Comparison of ENCODE assay signal across 11 mouse cellular contexts in genomic region chr5:113789075-113789788, GRCm38 (mm10). TPM values are rescaled to one million over a fixed set of nuclear protein-coding genes. Genes with fewer than 3 reads are reported as not detected.
DNase-seq lines count a peak whose midpoint lies in the region; ATAC-seq and TF ChIP-seq lines count a peak whose summit lies in the region.
"Had no signal": no experiment of that assay in that cellular context is flagged by ENCODE, and none has a peak within 500 bp of the region (broad histone marks: within the 10 kb centered on the region; RNA-seq: fewer than 3 reads in every experiment).

No protein-coding gene starts in this region.

- peaks cover 20% of the 10 kb centered on the region for H3K36me3 ChIP-seq in limb, embryonic 14.5 days (ENCODE audit: control insufficient read depth, insufficient read depth, low read length)

- H3K27me3 ChIP-seq in limb, embryonic 14.5 days (ENCODE audit: control insufficient read depth, insufficient read depth, low read length), result no peaks in the 10 kb centered on the region

- H3K4me1 ChIP-seq in limb, embryonic 14.5 days (ENCODE audit: control insufficient read depth, insufficient read depth, low read length), result peaks cover 40% of the 10 kb centered on the region

- H3K9ac ChIP-seq in limb, embryonic 14.5 days (ENCODE audit: low read depth, low read length, severe bottlenecking), result no peak overlapping the region

- no peak for TF ChIP-seq POLR2A in limb, embryonic 14.5 days (IDR thresholded peaks at IDR 0.05; ENCODE audit: borderline replicate concordance, extremely low read depth, insufficient read depth, insufficient read length)

- peak overlapping the region; percentile 28; the same call in 1 of the 2 replicates for H3K4me2 ChIP-seq in limb, embryonic 14.5 days (replicated peaks; ENCODE audit: low read depth, low read length, severe bottlenecking)

- 7% methylated on average over 7 of the region's 7 CpGs for WGBS in limb, embryonic 14.5 days

- H3K4me3 ChIP-seq in limb, embryonic 14.5 days (replicated peaks; ENCODE audit: low read length), result no peak overlapping the region

- peak; percentile 92 for ATAC-seq in limb, embryonic 14.5 days (ENCODE audit: low FRiP score, low read depth)

- H3K27ac ChIP-seq in limb, embryonic 14.5 days (replicated peaks; ENCODE audit: low read depth, low read length), result peak overlapping the region; percentile 79

- DNase-seq in gastrocnemius, postnatal 10 days, result peak; percentile 44
- DNase-seq in gastrocnemius, adult 18-20 months (ENCODE audit: low spot score), result no peak
- peak; percentile 61 for DNase-seq in urinary bladder, postnatal 14 days (ENCODE audit: low spot score)
- DNase-seq in urinary bladder, adult 2 months (ENCODE audit: low spot score), result no peak
- DNase-seq in limb, embryonic 14.5 days (ENCODE audit: low spot score), result peak; percentile 92
- DNase-seq in layer of hippocampus, adult 18-20 months (ENCODE audit: low spot score in 2 of 2), result no peak
- no peak for DNase-seq in Muller cell, postnatal 12 days (ENCODE audit: inconsistent ontology term)
- no peak for DNase-seq in thymus, postnatal 25 days
- DNase-seq: cerebellum, adult 11-12 months; layer of hippocampus, postnatal 36 days; midbrain, embryonic 14.5 days had no signal

- H3K9me3 ChIP-seq in limb, embryonic 14.5 days (ENCODE audit: control insufficient read depth, low read length), result no peaks in the 10 kb centered on the region

RNA-seq across cellular contexts. Expression of gene Tmem119, which starts 11.1 kb away (rescaled TPM):
- total RNA-seq in gastrocnemius, postnatal 10 days (2021), result 10 to 100 TPM; 13.0 to 23.1 TPM
- 1 to 10 TPM in 1 of 2 experiments, under 1 TPM in 1; 0.93 to 1.1 TPM for total RNA-seq in gastrocnemius, adult 18-20 months (2021)
- 42.0 and 42.1 TPM in 2 replicates for polyA plus RNA-seq in urinary bladder, adult 2 months (2012; rRNA removed)
- 86.0 and 118 TPM in 2 replicates for polyA plus RNA-seq in limb, embryonic 14.5 days (2012; rRNA removed)
- 107 and 117 TPM in 2 replicates for polyA plus RNA-seq in limb, embryonic 14.5 days (2014; fragmentation: Nextera tagmentation; extraction: Ambion mirVana)
- total RNA-seq in layer of hippocampus, adult 18-20 months (2021), result 10 to 100 TPM; 25.9 to 29.0 TPM

RNA-seq across cellular contexts. Expression of gene Iscu, which starts 16.7 kb away (rescaled TPM):
- 10 to 100 TPM; 76.8 to 89.1 TPM for total RNA-seq in gastrocnemius, postnatal 10 days (2021)
- 100 to 1,000 TPM; 159 to 182 TPM for total RNA-seq in gastrocnemius, adult 18-20 months (2021)
- polyA plus RNA-seq in urinary bladder, adult 2 months (2012; rRNA removed), result 214 and 229 TPM in 2 replicates
- 80.8 and 85.4 TPM in 2 replicates for polyA plus RNA-seq in limb, embryonic 14.5 days (2012; rRNA removed)
- polyA plus RNA-seq in limb, embryonic 14.5 days (2014; fragmentation: Nextera tagmentation; extraction: Ambion mirVana), result 102 and 106 TPM in 2 replicates
- 100 to 1,000 TPM; 128 to 132 TPM for total RNA-seq in layer of hippocampus, adult 18-20 months (2021)

RNA-seq across cellular contexts. Expression of gene Sart3, which starts 16.9 kb away (rescaled TPM):
- 10 to 100 TPM in 1 of 2 experiments, 1 to 10 TPM in 1; 9.5 to 10.2 TPM for total RNA-seq in gastrocnemius, postnatal 10 days (2021)
- total RNA-seq in gastrocnemius, adult 18-20 months (2021), result 1 to 10 TPM; 6.8 to 8.3 TPM
- polyA plus RNA-seq in urinary bladder, adult 2 months (2012; rRNA removed), result 17.0 and 22.8 TPM in 2 replicates
- 56.8 and 57.3 TPM in 2 replicates for polyA plus RNA-seq in limb, embryonic 14.5 days (2012; rRNA removed)
- 41.7 and 45.8 TPM in 2 replicates for polyA plus RNA-seq in limb, embryonic 14.5 days (2014; fragmentation: Nextera tagmentation; extraction: Ambion mirVana)
- total RNA-seq in layer of hippocampus, adult 18-20 months (2021), result 10 to 100 TPM; 48.3 to 49.3 TPM

RNA-seq across cellular contexts. Expression of gene Selplg, which starts 43.2 kb away (rescaled TPM):
- 1 to 10 TPM; 1.8 to 3.3 TPM for total RNA-seq in gastrocnemius, postnatal 10 days (2021)
- total RNA-seq in gastrocnemius, adult 18-20 months (2021), result under 1 TPM; 0.85 to 0.87 TPM
- polyA plus RNA-seq in urinary bladder, adult 2 months (2012; rRNA removed), result 8.2 and 10.4 TPM in 2 replicates
- 4.0 and 4.6 TPM in 2 replicates for polyA plus RNA-seq in limb, embryonic 14.5 days (2012; rRNA removed)
- polyA plus RNA-seq in limb, embryonic 14.5 days (2014; fragmentation: Nextera tagmentation; extraction: Ambion mirVana), result 4.9 and 5.4 TPM in 2 replicates
- 10 to 100 TPM; 34.7 to 38.4 TPM for total RNA-seq in layer of hippocampus, adult 18-20 months (2021)

RNA-seq across cellular contexts. Expression of gene Ficd, which starts 53.6 kb away (rescaled TPM):
- total RNA-seq in gastrocnemius, postnatal 10 days (2021), result 1 to 10 TPM; 4.8 to 4.9 TPM
- total RNA-seq in gastrocnemius, adult 18-20 months (2021), result 1 to 10 TPM; 8.8 to 8.9 TPM
- polyA plus RNA-seq in urinary bladder, adult 2 months (2012; rRNA removed), result 6.2 and 7.8 TPM in 2 replicates
- polyA plus RNA-seq in limb, embryonic 14.5 days (2012; rRNA removed), result 6.3 and 6.5 TPM in 2 replicates
- 5.6 and 6.5 TPM in 2 replicates for polyA plus RNA-seq in limb, embryonic 14.5 days (2014; fragmentation: Nextera tagmentation; extraction: Ambion mirVana)
- total RNA-seq in layer of hippocampus, adult 18-20 months (2021), result 10 to 100 TPM; 13.4 to 14.1 TPM

Comparison
In these comparisons a context has a peak if more than half of its experiments do, and no peak if none do; other contexts are left out.
1. DNase-seq: peak in gastrocnemius, postnatal 10 days (single experiment), urinary bladder, postnatal 14 days (single experiment) and limb, embryonic 14.5 days (single experiment); none in gastrocnemius, adult 18-20 months (single experiment), urinary bladder, adult 2 months (single experiment), layer of hippocampus, adult 18-20 months (0 of 2), Muller cell, postnatal 12 days (single experiment) and thymus, postnatal 25 days (single experiment).
2. RNA of gene Tmem119, which starts 11.1 kb away (total RNA-seq): 25.9 to 29.0 TPM in layer of hippocampus, adult 18-20 months and 13.0 to 23.1 TPM in gastrocnemius, postnatal 10 days; 0.93 to 1.1 TPM in gastrocnemius, adult 18-20 months; every median in the first group is over 4 times any median in the second.
3. RNA of gene Sart3, which starts 16.9 kb away (total RNA-seq): 48.3 to 49.3 TPM in layer of hippocampus, adult 18-20 months; 9.5 to 10.2 TPM in gastrocnemius, postnatal 10 days and 6.8 to 8.3 TPM in gastrocnemius, adult 18-20 months; every median in the first group is over 4 times any median in the second.